Mouse (Mus musculus) left cerebral cortex, postnatal 4 days (tissue): ENCODE measurements around the gene Wdr54. TPM values are rescaled to one million over a fixed set of nuclear protein-coding genes. Genes with fewer than 3 reads are reported as not detected.

ENCODE experiments used
- DNase-seq: peaks from one replicate; pipeline ENCODE4 v3.0.0-alpha.2; 2022
- intact Hi-C: fragments of 180-260 bp; cut with DNase I; formaldehyde crosslinking; loops from one replicate; pipeline ENCODE4 v1.15.1; 2025
- total RNA-seq, 2 experiments: library from RNA; stranded (reverse); gene quantifications; 2 replicates each; pipeline ENCODE4 v1.2.3; 2021

Gene Wdr54
- 10 to 100 TPM; 20.1 to 24.3 TPM for total RNA-seq

GRCm38 (mm10) chr6:83156259-83156684 is at the start of gene Wdr54, which contains the start of gene 1700003E16Rik:
Gene Wdr54, minus strand, starts transcription at chr6:83156397.
Gene 1700003E16Rik, plus strand, starts transcription at chr6:83156404.
- DNase-seq, result peak; percentile 88
- intact Hi-C loops, result loop anchor here (5.0 kb wide), 1 partner anchor 39 kb away; the partner anchor contains the start of gene Mogs

- no peak for DNase-seq
Measured at GRCm38 (mm10) chr6:83205851-83206250, 49.7 kb upstream of the Wdr54 start.

GRCm38 (mm10) chr6:83203320-83203719 is 47.1 kb upstream of the Wdr54 start:
- intact Hi-C loops, result no loop called here
- no peak for DNase-seq

More at GRCm38 (mm10) chr6:83205851-83206250, 49.7 kb upstream of the Wdr54 start:
- intact Hi-C loops, result no loop called here

- intact Hi-C loops, result no loop called here
Measured at GRCm38 (mm10) chr6:83197345-83198004, 41.3 kb upstream of the Wdr54 start.

GRCm38 (mm10) chr6:83193571-83193970 is 37.4 kb upstream of the Wdr54 start:
- intact Hi-C loops, result no loop called here
- DNase-seq, result no peak

More at GRCm38 (mm10) chr6:83197345-83198004, 41.3 kb upstream of the Wdr54 start:
- peak; percentile 82 for DNase-seq

GRCm38 (mm10) chr6:83186946-83187345 is 30.7 kb upstream of the Wdr54 start:
- no peak for DNase-seq
- intact Hi-C loops, result no loop called here

- DNase-seq, result peak; percentile 89
- intact Hi-C loops, result no loop called here
Measured at GRCm38 (mm10) chr6:83185895-83186861, 30.0 kb upstream of the Wdr54 start.

- no peak for DNase-seq
- intact Hi-C loops, result no loop called here
Measured at GRCm38 (mm10) chr6:83184858-83185435, 28.8 kb upstream of the Wdr54 start.

GRCm38 (mm10) chr6:83180605-83181004 is 24.4 kb upstream of the Wdr54 start:
- DNase-seq, result no peak
- intact Hi-C loops, result no loop called here

- DNase-seq, result peak; percentile 48
- intact Hi-C loops, result no loop called here
Measured at GRCm38 (mm10) chr6:83179390-83180117, 23.4 kb upstream of the Wdr54 start.

GRCm38 (mm10) chr6:83175996-83176395 is 19.8 kb upstream of the Wdr54 start:
- intact Hi-C loops, result no loop called here
- peak; percentile 50 for DNase-seq

GRCm38 (mm10) chr6:83172240-83172920 is 16.2 kb upstream of the Wdr54 start:
- intact Hi-C loops, result no loop called here
- DNase-seq, result no peak

- intact Hi-C loops, result no loop called here
- no peak for DNase-seq
Measured at GRCm38 (mm10) chr6:83171063-83171462, 14.9 kb upstream of the Wdr54 start.

GRCm38 (mm10) chr6:83169872-83170271 is 13.7 kb upstream of the Wdr54 start:
- DNase-seq, result no peak
- intact Hi-C loops, result no loop called here

GRCm38 (mm10) chr6:83166243-83166630 is 10.0 kb upstream of the Wdr54 start:
- intact Hi-C loops, result no loop called here
- no peak for DNase-seq

- peak; percentile 97 for DNase-seq
- intact Hi-C loops, result no loop called here
Measured at GRCm38 (mm10) chr6:83165607-83166242, 9.5 kb upstream of the Wdr54 start, which contains the start of gene Dctn1. Gene Dctn1, plus strand, starts transcription at chr6:83165920.

GRCm38 (mm10) chr6:83165026-83165606 is 8.9 kb upstream of the Wdr54 start:
- DNase-seq, result no peak
- intact Hi-C loops, result no loop called here

- DNase-seq, result peak; percentile 61
- intact Hi-C loops, result no loop called here
Measured at GRCm38 (mm10) chr6:83162701-83163100, 6.5 kb upstream of the Wdr54 start.
